Mouse (Mus musculus) liver, embryonic 14.5 days (tissue): Measurements from ENCODE around the gene Rps6ka2. TPM values are rescaled to one million over a fixed set of nuclear protein-coding genes. Genes with fewer than 3 reads are reported as not detected.

Source experiments
- ATAC-seq: fragments of 200-750 bp; cut with Nextera tagmentation; 2 replicates; pipeline ENCODE4 v1.8.0; 2017; ENCODE audit warnings: moderate number of reproducible peaks, mild to moderate bottlenecking, moderate library complexity; ENCODE audit not compliant: insufficient read depth
- DNase-seq, 3 experiments: peaks; one replicate each; pipeline ENCODE4 v3.0.0-alpha.2; 2012 to 2013; ENCODE audit warnings: low read depth in 3 of 3, low spot score in 3 of 3
- H3K27ac ChIP-seq: fragments of 300-500 bp; sonication (generic); 2 replicates; pipeline ENCODE4 v1.5.1; 2014; ENCODE audit warnings: moderate library complexity, mild to moderate bottlenecking, control low read depth, inconsistent platforms
- H3K27me3 ChIP-seq: fragments of 300-500 bp; sonication (generic); 2 replicates; pipeline ENCODE4 v1.6.1; 2014; ENCODE audit warnings: mild to moderate bottlenecking, low read length, moderate library complexity; ENCODE audit not compliant: control insufficient read depth, insufficient read depth
- H3K36me3 ChIP-seq: fragments of 300-500 bp; sonication (generic); replicated peaks from 2 replicates; pipeline ENCODE4 v1.6.1; 2014; ENCODE audit warnings: low read depth; ENCODE audit not compliant: control insufficient read depth, insufficient read depth
- H3K4me1 ChIP-seq, 2 experiments: fragments of 200-500 bp in 1 of 2; fragments of 300-500 bp in 1 of 2; sonication (generic) in 1 of 2; replicated peaks; 2 replicates each; pipeline ENCODE4 v1.6.1; 2012 to 2014; ENCODE audit warnings: antibody characterized with exemption in 1 of 2, inconsistent platforms in 1 of 2, low read length in 1 of 2; ENCODE audit not compliant: control insufficient read depth in 2 of 2, insufficient read depth in 2 of 2
- H3K4me2 ChIP-seq: fragments of 300-500 bp; sonication (generic); 2 replicates; pipeline ENCODE4 v1.6.1; 2014; ENCODE audit warnings: low read depth, mild to moderate bottlenecking, control low read depth, moderate library complexity
- H3K4me3 ChIP-seq, 2 experiments: fragments of 200-500 bp in 1 of 2; fragments of 300-500 bp in 1 of 2; sonication (generic) in 1 of 2; 2 replicates each; pipeline ENCODE4 v1.5.1; 2012 to 2014; ENCODE audit warnings: low read depth in 2 of 2, low read length in 2 of 2, mild to moderate bottlenecking in 2 of 2, control low read depth in 1 of 2, inconsistent platforms in 1 of 2, moderate library complexity in 1 of 2; ENCODE audit not compliant: insufficient read depth in 1 of 2
- H3K9ac ChIP-seq: fragments of 300-500 bp; sonication (generic); replicated peaks from 2 replicates; pipeline ENCODE4 v1.6.1; 2014; ENCODE audit warnings: mild to moderate bottlenecking, control low read depth, moderate library complexity
- H3K9me3 ChIP-seq: fragments of 300-500 bp; sonication (generic); 2 replicates; pipeline ENCODE4 v1.6.1; 2016; ENCODE audit warnings: low read length, mixed read lengths; ENCODE audit not compliant: control insufficient read depth
- CTCF ChIP-seq: IDR thresholded peaks from 2 replicates; pipeline ENCODE4 v1.5.1; 2016; ENCODE audit warnings: antibody characterized with exemption, low read depth, control low read depth
- EP300 ChIP-seq: IDR thresholded peaks from 2 replicates; pipeline ENCODE4 v1.6.1; 2016; ENCODE audit warnings: antibody characterized with exemption, low read depth
- WGBS: fragments of 180-500 bp; shearing (Covaris S2); extraction: QIAGEN DNeasy Blood & Tissue Kit; methylation state at CpG from one replicate; pipeline ENCODE4 v1.1.7; 2014; ENCODE audit not compliant: insufficient replicate concordance; 5-methylcytosine and 5-hydroxymethylcytosine counted together
- polyA plus RNA-seq, 2 experiments: library from polyadenylated mRNA; depleted of rRNA in 1 of 2; stranded (reverse) in 1 of 2; unstranded in 1 of 2; fragments of >200 nt; fragmentation: Nextera tagmentation in 1 of 2; extraction: Ambion mirVana in 1 of 2; gene quantifications; 2 replicates each; pipeline versions ENCODE4 v1.2.1 to v1.2.3; 2012 to 2014

The Rps6ka2 gene
- polyA plus RNA-seq, 2 experiments: 0.89 to 1.0 TPM

DNA sequence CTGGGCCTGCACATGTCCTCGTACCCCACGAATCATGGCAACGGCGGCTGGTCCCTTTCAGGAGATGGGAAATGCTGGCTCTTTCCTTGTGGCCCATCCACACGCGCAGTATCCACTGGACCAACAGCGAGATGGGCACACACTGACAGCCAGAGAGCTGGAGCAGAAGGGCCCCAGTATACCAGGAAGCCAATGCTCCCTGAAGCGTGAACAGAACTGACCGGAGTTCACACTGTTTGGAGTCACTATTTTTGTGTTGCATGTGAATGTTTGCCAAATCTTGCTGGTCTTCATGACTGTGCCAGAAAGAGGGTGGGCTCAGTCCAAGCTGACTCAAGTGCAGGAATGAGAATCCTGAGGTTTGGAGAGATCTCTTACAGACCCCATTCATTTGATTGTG, 58.6 kb downstream of the Rps6ka2 start:
- ATAC-seq (no peak), DNase-seq (no peak)
- Histone ChIP-seq H3K4me3 (no peak overlapping the region), H3K27ac (no peak overlapping the region), H3K9me3 (no peaks in the 10 kb centered on the region), H3K27me3 (no peaks in the 10 kb centered on the region), H3K9ac (no peak overlapping the region), H3K36me3 (no peaks in the 10 kb centered on the region), H3K4me2 (no peak overlapping the region), H3K4me1 (no peaks in the 10 kb centered on the region)
- WGBS: 81% methylated on average over 9 of the region's 9 CpGs
- TF ChIP-seq CTCF (no peak), EP300 (no peak)

DNA sequence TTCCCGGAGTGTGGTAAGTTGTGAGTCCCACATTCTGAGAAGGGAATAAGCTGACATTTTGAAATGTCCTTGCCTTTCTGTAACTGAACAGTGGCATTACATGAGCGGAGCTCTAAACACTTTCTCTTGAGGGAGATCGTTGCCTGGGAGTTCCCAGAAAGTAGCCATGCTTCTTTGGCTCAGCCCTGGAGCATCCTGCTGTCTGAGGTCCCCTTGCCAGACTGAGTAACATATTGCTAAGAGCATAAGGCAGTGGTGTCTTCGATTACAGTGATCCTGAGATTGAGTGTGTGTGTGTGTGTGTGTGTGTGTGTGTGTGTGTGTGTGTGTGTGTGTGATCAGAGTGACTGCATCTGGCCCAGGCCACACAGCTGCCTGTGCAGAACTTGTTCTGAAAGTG, 61.4 kb downstream of the Rps6ka2 start:
- Histone ChIP-seq H3K36me3 (no peaks in the 10 kb centered on the region), H3K9me3 (no peaks in the 10 kb centered on the region), H3K27ac (no peak overlapping the region), H3K4me2 (no peak overlapping the region), H3K27me3 (no peaks in the 10 kb centered on the region), H3K9ac (no peak overlapping the region), H3K4me3 (no peak overlapping the region), H3K4me1 (no peaks in the 10 kb centered on the region)
- ATAC-seq (no peak), DNase-seq (no peak)
- no peak for TF ChIP-seq EP300
- TF ChIP-seq CTCF: no peak
- WGBS: 52% methylated on average over 4 of the region's 4 CpGs

DNA sequence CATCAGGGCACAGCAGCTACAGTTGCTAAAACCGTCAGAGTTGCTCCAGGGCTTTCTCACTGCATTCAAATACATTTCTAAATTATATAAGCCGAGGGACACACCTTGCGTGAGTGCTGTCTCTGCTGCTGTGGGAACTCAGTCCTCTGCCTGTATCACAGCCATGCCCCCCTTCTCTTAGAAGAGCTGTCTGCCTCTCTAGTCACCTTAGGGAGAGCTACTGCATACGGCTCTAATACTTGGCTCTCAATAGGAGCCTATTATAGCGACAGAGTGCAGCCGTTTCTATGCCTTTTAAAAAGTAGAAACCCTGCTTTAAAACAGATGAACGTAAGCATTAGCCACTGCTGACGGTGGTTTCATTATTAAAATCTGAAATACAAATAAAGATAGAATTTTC, 61.9 kb downstream of the Rps6ka2 start:
- WGBS: 64% methylated on average over 8 of the region's 8 CpGs

DNA sequence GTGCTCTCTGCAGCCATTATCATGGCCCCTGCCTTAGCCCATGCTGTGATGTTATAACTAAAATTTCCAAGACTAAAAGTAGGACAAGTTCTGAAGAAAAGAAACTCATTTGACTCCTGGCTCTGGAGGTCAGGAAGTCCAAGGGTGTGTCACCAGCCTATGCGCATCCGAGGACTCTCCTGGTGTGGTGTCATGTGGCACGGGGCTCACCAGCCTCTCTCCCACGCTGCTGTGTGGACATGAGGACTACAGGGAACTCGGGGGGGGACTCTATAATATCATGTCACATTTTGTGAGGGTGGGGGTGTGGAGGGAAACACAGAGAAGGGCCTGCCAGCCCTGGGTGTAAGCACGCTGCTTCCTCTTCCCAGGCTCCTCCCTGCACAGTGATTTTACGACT, 62.5 kb downstream of the Rps6ka2 start:
- no peaks in the 10 kb centered on the region for H3K36me3 ChIP-seq
- no peak overlapping the region for H3K27ac ChIP-seq
- ATAC-seq (no peak), DNase-seq (no peak)
- H3K9ac ChIP-seq: no peak overlapping the region
- H3K4me3 ChIP-seq: no peak overlapping the region
- WGBS: 38% methylated on average over 7 of the region's 7 CpGs
- no peaks in the 10 kb centered on the region for H3K9me3 ChIP-seq
- H3K4me1 ChIP-seq: no peaks in the 10 kb centered on the region
- no peak overlapping the region for H3K4me2 ChIP-seq
- H3K27me3 ChIP-seq: no peaks in the 10 kb centered on the region
- no peak for TF ChIP-seq CTCF
- no peak for TF ChIP-seq EP300

More for the DNA sequence above, 61.9 kb downstream of the Rps6ka2 start:
- no peaks in the 10 kb centered on the region for H3K4me1 ChIP-seq
- ATAC-seq: no peak
- no peak overlapping the region for H3K4me3 ChIP-seq
- H3K9me3 ChIP-seq: no peaks in the 10 kb centered on the region
- no peak overlapping the region for H3K4me2 ChIP-seq
- no peak for DNase-seq
- no peak overlapping the region for H3K9ac ChIP-seq
- no peaks in the 10 kb centered on the region for H3K36me3 ChIP-seq
- no peak for TF ChIP-seq EP300
- no peak for TF ChIP-seq CTCF
- no peak overlapping the region for H3K27ac ChIP-seq
- H3K27me3 ChIP-seq: no peaks in the 10 kb centered on the region

GRCm38 (mm10) chr17:7233197-7233596, 63.3 kb downstream of the Rps6ka2 start:
- Histone ChIP-seq H3K9me3 (no peaks in the 10 kb centered on the region), H3K27ac (no peak overlapping the region), H3K36me3 (no peaks in the 10 kb centered on the region), H3K9ac (no peak overlapping the region), H3K4me3 (no peak overlapping the region), H3K4me1 (no peaks in the 10 kb centered on the region), H3K4me2 (no peak overlapping the region), H3K27me3 (no peaks in the 10 kb centered on the region)
- ATAC-seq (no peak), DNase-seq (no peak)
- TF ChIP-seq CTCF (no peak), EP300 (no peak)
